Mouse (Mus musculus) C2C12 (cell line): Measurements from ENCODE around the gene Gng7. TPM values are rescaled to one million over a fixed set of nuclear protein-coding genes. Genes with fewer than 3 reads are reported as not detected.

Source experiments
- H3K27me3 ChIP-seq: one replicate; pipeline ENCODE4 v1.6.1; 2011; ENCODE audit not compliant: control insufficient read depth, insufficient read depth, insufficient read length
- H3K36me3 ChIP-seq: one replicate; pipeline ENCODE4 v1.6.1; 2011; ENCODE audit not compliant: control insufficient read depth, insufficient read depth
- H3K4me3 ChIP-seq: one replicate; pipeline ENCODE4 v1.5.1; 2011; ENCODE audit warnings: mild to moderate bottlenecking, control low read depth; ENCODE audit not compliant: poor library complexity, insufficient read depth, severe bottlenecking
- H3K79me2 ChIP-seq: one replicate; pipeline ENCODE4 v1.6.1; 2011; ENCODE audit not compliant: control insufficient read depth, insufficient read depth
- H3K79me3 ChIP-seq: one replicate; pipeline ENCODE4 v1.6.1; 2011; ENCODE audit warnings: low read depth, control low read depth
- H3ac ChIP-seq: one replicate; pipeline ENCODE3; 2011; ENCODE audit warnings: low read depth; ENCODE audit not compliant: control insufficient read depth, insufficient read length
- CEBPB ChIP-seq: IDR thresholded peaks from one replicate; pipeline ENCODE4 v1.6.1; 2011; ENCODE audit warnings: low read depth, mild to moderate bottlenecking, control low read depth, moderate library complexity
- CTCF ChIP-seq: IDR thresholded peaks from one replicate; pipeline ENCODE4 v1.5.1; 2011; ENCODE audit not compliant: control insufficient read depth, insufficient read depth, insufficient read length
- FOSL1 ChIP-seq: IDR thresholded peaks from one replicate; pipeline ENCODE4 v1.8.0; 2011; ENCODE audit warnings: mild to moderate bottlenecking, low read length; ENCODE audit not compliant: poor library complexity, insufficient read depth, severe bottlenecking
- MAX ChIP-seq: IDR thresholded peaks from one replicate; pipeline ENCODE4 v1.6.1; 2011; ENCODE audit warnings: mild to moderate bottlenecking, control low read depth
- MYOD1 ChIP-seq: IDR thresholded peaks from one replicate; pipeline ENCODE4 v1.6.1; 2011; ENCODE audit warnings: low read depth; ENCODE audit not compliant: control insufficient read depth, insufficient read length
- MYOG ChIP-seq: IDR thresholded peaks from one replicate; pipeline ENCODE4 v1.6.1; 2011; ENCODE audit not compliant: control insufficient read depth, insufficient read length; ENCODE audit errors: extremely low read depth
- USF1 ChIP-seq: IDR thresholded peaks from one replicate; pipeline ENCODE4 v1.6.1; 2011; ENCODE audit warnings: low read depth, mild to moderate bottlenecking, control low read depth, moderate library complexity
- polyA plus RNA-seq: library from polyadenylated mRNA; unstranded; fragments of >200 nt; fragmentation: generic; extraction: Trizol; gene quantifications from one replicate; pipeline ENCODE4 v1.2.1, GENCODE M21; 2012; ENCODE audit warnings: missing spikeins

Gene Gng7
- polyA plus RNA-seq, 1 experiment = 0.25 TPM

DNA sequence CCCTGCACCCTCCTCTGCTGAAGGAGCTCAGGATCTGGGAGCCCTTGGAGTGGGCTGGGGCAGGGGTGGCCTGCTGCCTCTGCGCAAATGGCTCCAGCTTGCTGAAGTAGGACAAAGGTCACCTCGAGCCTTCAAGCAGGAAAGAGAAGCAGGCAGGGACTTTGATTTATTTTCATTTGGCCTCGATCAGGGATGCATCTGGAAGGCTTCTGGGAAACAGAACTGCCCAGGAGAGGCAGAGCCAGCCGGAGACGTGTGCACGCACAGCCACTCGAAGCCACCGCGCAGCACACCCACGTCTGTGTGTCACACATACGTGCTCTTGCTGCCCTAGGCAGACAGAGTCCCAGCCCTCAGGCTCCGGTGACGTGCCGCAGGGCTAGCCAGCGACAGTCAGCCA lies 43.2 kb downstream of the Gng7 start:
- TF ChIP-seq MYOD1 (no peak), MAX (no peak), MYOG (no peak), CTCF (no peak), FOSL1 (no peak), USF1 (no peak), CEBPB (no peak)
- no peak overlapping the region for H3K4me3 ChIP-seq
- no peaks in the 10 kb centered on the region for H3K79me3 ChIP-seq
- no peaks in the 10 kb centered on the region for H3K79me2 ChIP-seq
- H3K27me3 ChIP-seq = no peaks in the 10 kb centered on the region
- H3K36me3 ChIP-seq = no peaks in the 10 kb centered on the region
- H3ac ChIP-seq = no peak overlapping the region

DNA sequence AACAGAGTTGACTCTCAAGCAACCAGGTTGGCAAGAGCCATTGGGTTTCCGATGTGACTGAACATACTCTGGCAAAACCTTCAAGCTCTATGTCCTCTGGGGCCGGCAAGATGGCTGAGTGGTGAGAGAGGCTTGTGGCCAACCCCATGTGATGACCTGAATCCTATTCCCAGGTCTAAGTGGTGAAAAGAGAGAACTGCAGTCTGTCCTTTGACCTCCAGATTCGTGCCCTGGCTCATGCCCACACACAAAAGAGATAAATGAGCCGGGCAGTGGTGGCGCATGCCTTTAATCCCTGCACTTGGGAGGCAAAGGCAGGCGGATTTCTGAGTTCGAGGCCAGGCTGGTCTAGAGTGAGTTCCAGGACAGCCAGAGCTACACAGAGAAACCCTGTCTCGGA lies 44.6 kb downstream of the Gng7 start:
- Histone ChIP-seq H3K27me3 (no peaks in the 10 kb centered on the region), H3K36me3 (no peaks in the 10 kb centered on the region), H3K4me3 (no peak overlapping the region), H3K79me2 (no peaks in the 10 kb centered on the region), H3ac (no peak overlapping the region), H3K79me3 (no peaks in the 10 kb centered on the region)
- TF ChIP-seq USF1 = no peak
- no peak for TF ChIP-seq CEBPB
- no peak for TF ChIP-seq MYOD1
- TF ChIP-seq CTCF = no peak
- TF ChIP-seq MYOG = no peak
- no peak for TF ChIP-seq FOSL1
- no peak for TF ChIP-seq MAX

DNA sequence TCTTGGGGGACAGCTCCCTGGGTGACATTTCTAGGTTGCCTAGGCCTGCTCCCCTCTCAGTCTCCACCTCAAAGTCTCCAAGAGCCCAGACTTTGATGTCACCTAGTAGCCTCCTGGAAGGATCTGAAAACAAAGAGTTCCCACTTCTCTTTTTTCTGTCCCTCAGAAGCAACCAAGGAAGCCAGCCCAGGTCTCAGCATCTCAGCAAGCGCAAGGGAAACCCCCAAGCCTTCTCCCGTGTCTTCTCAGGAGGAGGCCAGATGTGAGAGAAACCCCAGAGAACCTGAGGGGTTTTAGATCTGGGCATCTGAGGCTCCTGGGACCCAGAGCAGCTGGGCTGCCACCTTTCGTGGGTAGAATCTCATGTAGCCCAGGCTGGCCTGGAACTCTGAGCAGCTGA lies 45.4 kb downstream of the Gng7 start:
- no peak overlapping the region for H3ac ChIP-seq
- TF ChIP-seq USF1 (no peak), MYOG (no peak), CEBPB (no peak), MAX (no peak), MYOD1 (no peak), CTCF (no peak), FOSL1 (no peak)
- H3K27me3 ChIP-seq = no peaks in the 10 kb centered on the region

DNA sequence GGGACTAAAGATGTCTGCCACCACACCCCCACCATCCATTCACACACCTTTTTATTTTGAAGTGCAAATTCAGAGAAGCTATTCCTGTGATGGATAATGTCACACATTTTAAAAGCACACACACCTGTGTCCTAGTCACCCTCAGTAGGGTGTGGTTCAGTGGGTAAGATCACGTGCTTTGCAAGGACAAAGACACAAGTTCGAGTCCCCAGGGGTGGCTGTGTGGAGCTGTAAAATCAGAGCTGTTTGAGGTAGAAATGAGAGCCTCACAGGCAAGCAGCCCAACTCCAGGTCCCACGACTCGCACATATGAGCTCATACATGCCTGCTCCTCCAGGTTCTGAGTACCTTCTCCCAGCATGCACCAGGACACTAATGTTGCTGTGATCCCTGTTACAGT lies 46.6 kb downstream of the Gng7 start:
- Histone ChIP-seq H3ac (no peak overlapping the region), H3K27me3 (no peaks in the 10 kb centered on the region), H3K36me3 (no peaks in the 10 kb centered on the region), H3K79me3 (no peaks in the 10 kb centered on the region), H3K79me2 (no peaks in the 10 kb centered on the region), H3K4me3 (no peak overlapping the region)
- TF ChIP-seq CTCF (no peak), MYOG (no peak), USF1 (no peak), MYOD1 (no peak), CEBPB (no peak), FOSL1 (no peak), MAX (no peak)

More for the DNA sequence above, 45.4 kb downstream of the Gng7 start:
- Histone ChIP-seq H3K36me3 (no peaks in the 10 kb centered on the region), H3K4me3 (no peak overlapping the region), H3K79me2 (no peaks in the 10 kb centered on the region), H3K79me3 (no peaks in the 10 kb centered on the region)

DNA sequence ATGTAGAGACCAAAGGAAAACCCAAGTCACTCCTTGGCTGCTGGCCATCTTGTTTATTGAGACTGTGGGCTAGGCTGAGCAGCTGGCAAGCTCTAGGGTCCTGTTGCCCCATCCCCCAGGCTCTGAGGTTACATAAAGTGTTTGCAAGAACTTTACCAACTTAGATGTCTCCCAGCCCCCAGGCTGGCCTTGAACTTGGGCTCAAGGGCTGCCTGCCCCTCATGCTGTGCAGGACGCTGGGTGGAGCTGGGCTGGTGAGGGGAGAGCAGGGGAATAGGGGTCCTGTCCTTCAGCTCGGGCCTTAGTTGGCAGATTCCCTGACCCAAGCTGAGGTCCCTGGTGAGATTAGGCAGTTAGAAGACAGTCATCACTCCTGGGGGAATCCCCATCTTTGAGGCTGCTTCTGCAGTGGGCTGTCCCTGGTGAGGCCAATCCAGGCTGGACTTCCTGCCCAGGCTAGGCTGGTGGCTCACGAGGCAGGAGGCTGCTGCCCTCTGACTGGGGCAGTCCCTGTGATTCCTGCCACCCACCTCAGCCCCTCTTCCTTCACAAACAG lies 47.6 kb downstream of the Gng7 start:
- no peak overlapping the region for H3K4me3 ChIP-seq
- H3ac ChIP-seq = no peak overlapping the region
- TF ChIP-seq FOSL1 = no peak
- TF ChIP-seq MYOD1 = no peak
- TF ChIP-seq CTCF = no peak
- no peak for TF ChIP-seq MAX
- no peak for TF ChIP-seq MYOG
- no peak for TF ChIP-seq USF1
- TF ChIP-seq CEBPB = no peak
- no peaks in the 10 kb centered on the region for H3K27me3 ChIP-seq
- H3K79me3 ChIP-seq = no peaks in the 10 kb centered on the region
- H3K79me2 ChIP-seq = no peaks in the 10 kb centered on the region
- no peaks in the 10 kb centered on the region for H3K36me3 ChIP-seq

DNA sequence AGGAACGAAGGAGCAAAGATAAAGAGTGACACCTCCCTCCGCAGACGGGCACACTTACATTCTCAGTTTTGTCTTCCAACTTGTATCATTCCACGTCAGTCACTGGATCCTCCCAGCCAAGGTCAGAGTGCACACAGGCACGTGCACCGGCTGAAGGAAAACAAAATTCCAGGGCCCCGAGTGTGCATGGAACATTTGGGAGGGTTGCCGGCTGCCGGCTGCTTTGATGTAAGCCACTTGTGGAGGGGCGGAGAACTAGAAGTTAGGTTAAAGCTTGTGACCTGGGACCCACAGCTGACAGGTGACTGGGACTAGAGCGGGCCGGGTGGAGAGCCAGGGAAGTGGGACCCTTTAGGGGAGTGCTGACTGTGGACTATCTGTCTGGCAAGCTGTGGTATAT lies 48.4 kb downstream of the Gng7 start:
- no peaks in the 10 kb centered on the region for H3K79me3 ChIP-seq

More for the DNA sequence above, 48.4 kb downstream of the Gng7 start:
- Histone ChIP-seq H3K4me3 (no peak overlapping the region), H3K79me2 (no peaks in the 10 kb centered on the region), H3K27me3 (no peaks in the 10 kb centered on the region), H3K36me3 (no peaks in the 10 kb centered on the region), H3ac (no peak overlapping the region)
- TF ChIP-seq MAX = no peak
- TF ChIP-seq CEBPB = no peak
- TF ChIP-seq MYOG = no peak
- TF ChIP-seq USF1 = no peak
